Mouse (Mus musculus): ENCODE measurements around the gene Wsb1. TPM values are rescaled to one million over a fixed set of nuclear protein-coding genes. Genes with fewer than 3 reads are reported as not detected.

Gene Wsb1
- total and polyA plus RNA-seq, 2 experiments from 2014 or later, result 215 to 277 TPM

DNA sequence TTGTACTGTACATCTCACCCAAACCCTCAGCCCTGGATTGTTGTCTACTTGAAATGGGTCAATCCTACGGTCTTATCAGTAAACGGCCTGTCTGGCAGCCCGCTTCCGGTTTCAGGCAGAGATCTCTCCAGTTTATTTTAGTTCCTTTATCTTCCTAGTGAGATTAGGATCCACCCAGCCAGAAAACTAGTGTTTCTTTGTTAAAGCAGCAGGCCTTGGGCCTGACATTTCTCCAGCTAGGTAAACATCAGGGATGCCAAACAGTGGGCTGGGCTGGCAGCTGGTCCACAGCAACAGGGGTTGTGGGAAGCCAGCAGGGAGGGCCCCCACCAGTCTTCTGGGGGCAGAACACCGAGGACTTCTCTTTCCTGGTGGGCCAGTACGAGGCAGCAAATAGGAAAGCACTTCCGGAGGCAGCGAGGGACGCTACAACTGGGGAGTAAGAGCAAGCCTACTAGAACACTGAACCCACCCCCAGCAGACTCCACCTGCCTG lies 31.9 kb upstream of the Wsb1 start:
- Histone ChIP-seq H3K27me3 (ENCODE audit: insufficient read depth, low read length) (no peaks in the 10 kb centered on the region), H3K4me2 (ENCODE audit: low read depth) (no peak overlapping the region), H3K4me1 (ENCODE audit: insufficient read depth) (no peaks in the 10 kb centered on the region), H3K27ac (ENCODE audit: low read depth, low read length) (no peak overlapping the region), H3K9me3 (ENCODE audit: low read length) (0 out of 2 replicates have a peak, but pooled peaks cover 3% of the 10 kb centered on the region), H3K9ac (no peak overlapping the region), H3K4me3 (ENCODE audit: low read depth, low read length) (no peak overlapping the region), H3K36me3 (ENCODE audit: insufficient read depth) (no peaks in the 10 kb centered on the region)
- DNase-seq (no peak), ATAC-seq (no peak)
- TF ChIP-seq CTCF (IDR thresholded peaks at IDR 0.05; ENCODE audit: low read depth), result no peak
- 79% methylated on average over 9 of the region's 9 CpGs for WGBS

DNA sequence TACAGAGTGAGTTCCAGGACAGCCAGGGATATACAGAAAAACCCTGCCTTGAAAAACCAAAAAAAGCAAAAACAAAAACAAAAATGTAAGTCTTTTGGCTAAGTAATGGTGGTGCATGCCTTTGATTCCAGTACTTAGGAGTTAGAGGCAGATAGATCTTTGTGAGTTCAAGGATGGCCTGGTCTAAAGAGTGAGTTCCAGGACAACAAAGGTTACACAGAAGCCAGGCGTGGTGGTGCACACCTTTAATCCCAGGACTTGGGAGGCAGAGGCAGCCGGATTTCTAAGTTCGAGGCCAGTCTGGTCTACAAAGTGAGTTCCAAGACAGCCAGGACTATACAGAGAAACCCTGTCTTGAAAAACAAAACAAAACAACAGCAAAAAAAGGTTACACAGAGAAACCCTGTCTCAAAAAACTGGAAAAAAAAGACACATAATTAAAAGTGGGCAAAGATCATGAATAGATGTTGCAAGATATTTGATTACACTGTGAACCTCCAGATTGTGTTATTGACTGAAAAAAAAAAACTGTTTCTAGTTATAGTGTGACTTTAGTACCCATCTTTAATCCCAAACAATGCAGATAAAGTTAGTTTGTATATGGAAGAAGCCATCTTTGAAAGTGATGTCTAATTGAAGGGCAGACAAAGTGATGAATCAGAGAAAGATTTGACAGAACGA lies 29.0 kb upstream of the Wsb1 start:
- 0 out of 2 replicates have a peak, but pooled peaks cover 3% of the 10 kb centered on the region for H3K9me3 ChIP-seq (ENCODE audit: low read length)
- H3K4me1 ChIP-seq (ENCODE audit: insufficient read depth), result no peaks in the 10 kb centered on the region
- H3K4me2 ChIP-seq (ENCODE audit: low read depth), result no peak overlapping the region
- H3K36me3 ChIP-seq (ENCODE audit: insufficient read depth), result no peaks in the 10 kb centered on the region
- 89% methylated on average over 4 of the region's 4 CpGs for WGBS
- no peaks in the 10 kb centered on the region for H3K27me3 ChIP-seq (ENCODE audit: insufficient read depth, low read length)
- no peak overlapping the region for H3K9ac ChIP-seq
- TF ChIP-seq CTCF (IDR thresholded peaks at IDR 0.05; ENCODE audit: low read depth), result no peak
- ATAC-seq, result no peak
- no peak overlapping the region for H3K27ac ChIP-seq (ENCODE audit: low read depth, low read length)
- no peak overlapping the region for H3K4me3 ChIP-seq (ENCODE audit: low read depth, low read length)
- DNase-seq, result no peak

DNA sequence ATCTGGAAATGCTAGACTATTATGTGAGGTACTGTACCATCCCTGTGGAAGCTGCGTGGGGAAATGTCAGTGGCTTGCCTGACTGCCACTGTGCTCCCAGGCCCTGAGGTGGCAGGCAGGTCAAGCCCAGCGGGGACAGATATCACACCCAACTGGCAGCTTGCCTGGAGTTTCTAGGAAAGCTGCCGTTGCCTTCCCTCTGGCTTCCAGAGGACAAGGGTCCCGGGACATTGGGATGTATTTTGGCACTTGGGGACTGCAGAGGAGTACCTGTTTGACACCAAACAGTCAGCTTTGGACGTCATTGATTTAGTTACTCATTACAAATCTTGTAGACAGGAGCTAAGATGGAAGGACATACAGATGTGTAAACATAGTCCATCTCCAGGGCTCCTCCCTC lies 26.9 kb upstream of the Wsb1 start:
- Histone ChIP-seq H3K4me3 (ENCODE audit: low read depth, low read length) (no peak overlapping the region), H3K4me1 (ENCODE audit: insufficient read depth) (no peaks in the 10 kb centered on the region), H3K9me3 (ENCODE audit: low read length) (0 out of 2 replicates have a peak, but pooled peaks cover 3% of the 10 kb centered on the region), H3K36me3 (ENCODE audit: insufficient read depth) (no peaks in the 10 kb centered on the region), H3K27ac (ENCODE audit: low read depth, low read length) (no peak overlapping the region), H3K4me2 (ENCODE audit: low read depth) (no peak overlapping the region), H3K9ac (no peak overlapping the region), H3K27me3 (ENCODE audit: insufficient read depth, low read length) (no peaks in the 10 kb centered on the region)
- DNase-seq (no peak), ATAC-seq (no peak)
- TF ChIP-seq CTCF (IDR thresholded peaks at IDR 0.05; ENCODE audit: low read depth), result no peak
- 79% methylated on average over 5 of the region's 5 CpGs for WGBS

DNA sequence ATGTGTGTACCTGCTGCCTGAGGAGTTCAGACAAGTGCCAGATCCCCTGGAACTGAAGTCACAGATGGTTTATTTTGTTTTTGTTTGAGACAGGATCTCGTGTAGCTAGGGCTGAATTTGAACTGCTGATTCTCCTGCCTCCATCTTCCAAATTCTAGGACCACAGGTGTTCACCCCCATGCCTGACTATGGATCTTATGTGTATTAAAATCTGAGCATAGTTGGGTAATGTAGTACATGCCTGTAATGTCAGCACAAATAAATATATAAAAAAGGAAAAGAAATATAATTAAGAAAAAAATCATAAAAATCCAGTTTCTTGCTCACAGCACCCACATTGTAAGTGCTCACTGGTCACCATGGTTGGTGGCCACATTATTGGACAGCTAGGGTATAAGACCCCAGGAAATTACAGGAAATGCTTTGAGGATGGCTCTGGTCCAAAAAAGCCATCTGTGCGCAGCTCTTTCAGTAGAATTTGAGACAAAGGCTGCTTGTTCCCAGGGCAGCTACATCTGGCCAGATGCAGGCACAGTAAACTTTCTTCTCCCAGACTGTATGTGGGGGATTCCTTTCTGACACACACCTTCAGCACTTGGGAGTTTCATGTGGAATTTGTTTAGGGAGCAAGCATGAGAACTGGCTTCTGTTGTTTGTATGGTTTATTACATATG lies 25.4 kb upstream of the Wsb1 start:
- Histone ChIP-seq H3K4me2 (ENCODE audit: low read depth) (no peak overlapping the region), H3K27ac (ENCODE audit: low read depth, low read length) (no peak overlapping the region), H3K9me3 (ENCODE audit: low read length) (0 out of 2 replicates have a peak, but pooled peaks cover 3% of the 10 kb centered on the region), H3K4me1 (ENCODE audit: insufficient read depth) (no peaks in the 10 kb centered on the region), H3K36me3 (ENCODE audit: insufficient read depth) (no peaks in the 10 kb centered on the region), H3K4me3 (ENCODE audit: low read depth, low read length) (no peak overlapping the region), H3K27me3 (ENCODE audit: insufficient read depth, low read length) (no peaks in the 10 kb centered on the region), H3K9ac (no peak overlapping the region)
- DNase-seq (peak; percentile 47), ATAC-seq (no peak)
- no peak for TF ChIP-seq CTCF (IDR thresholded peaks at IDR 0.05; ENCODE audit: low read depth)
- 36% methylated on average over 2 of the region's 2 CpGs for WGBS

DNA sequence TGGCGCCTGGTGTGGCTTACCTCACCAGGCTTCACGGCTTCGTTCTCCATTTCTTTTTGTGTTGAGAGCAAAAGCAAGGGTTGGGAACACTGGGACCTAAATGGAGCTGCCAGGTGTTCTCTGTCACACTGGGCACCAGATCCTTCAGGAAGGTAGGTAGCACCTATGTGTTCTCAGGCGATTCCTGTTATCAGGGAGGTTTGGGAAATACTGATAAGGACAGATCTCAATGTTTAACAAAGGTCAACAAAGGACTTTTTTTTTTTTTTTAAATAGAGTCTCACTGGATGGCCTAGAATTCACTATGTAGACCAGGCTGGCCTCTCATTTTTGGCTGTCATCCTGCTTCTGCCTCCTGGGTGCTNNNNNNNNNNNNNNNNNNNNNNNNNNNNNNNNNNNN lies 19.3 kb upstream of the Wsb1 start:
- Histone ChIP-seq H3K9ac (no peak overlapping the region), H3K27me3 (ENCODE audit: insufficient read depth, low read length) (no peaks in the 10 kb centered on the region), H3K36me3 (ENCODE audit: insufficient read depth) (no peaks in the 10 kb centered on the region), H3K4me1 (ENCODE audit: insufficient read depth) (no peaks in the 10 kb centered on the region), H3K9me3 (ENCODE audit: low read length) (no peaks in the 10 kb centered on the region), H3K27ac (ENCODE audit: low read depth, low read length) (no peak overlapping the region), H3K4me2 (ENCODE audit: low read depth) (no peak overlapping the region), H3K4me3 (ENCODE audit: low read depth, low read length) (no peak overlapping the region)
- no peak for ATAC-seq
- WGBS, result 80% methylated on average over 4 of the region's 4 CpGs
- no peak for DNase-seq
- TF ChIP-seq CTCF (IDR thresholded peaks at IDR 0.05; ENCODE audit: low read depth), result no peak

DNA sequence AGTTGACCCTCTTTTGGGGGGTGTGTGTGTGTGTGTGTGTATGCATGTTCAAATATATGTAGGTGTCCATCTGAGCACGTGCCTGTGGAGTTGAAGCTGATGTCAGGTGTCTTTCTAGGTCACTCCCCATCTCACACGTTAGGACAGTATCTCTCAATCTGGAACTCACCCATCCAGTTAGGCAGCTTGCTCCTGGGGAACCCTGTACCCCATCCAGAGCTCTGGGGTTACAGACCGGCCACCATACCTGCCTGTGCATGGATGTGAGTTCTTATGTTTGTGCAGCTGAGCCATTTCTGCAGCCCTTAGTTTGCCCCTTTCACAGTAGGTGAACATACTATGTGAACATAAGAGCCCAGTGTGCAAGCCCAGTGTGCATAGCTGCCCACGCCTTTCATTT lies 18.6 kb upstream of the Wsb1 start:
- 75% methylated on average over 4 of the region's 4 CpGs for WGBS
- no peak for TF ChIP-seq CTCF (IDR thresholded peaks at IDR 0.05; ENCODE audit: low read depth)

DNA sequence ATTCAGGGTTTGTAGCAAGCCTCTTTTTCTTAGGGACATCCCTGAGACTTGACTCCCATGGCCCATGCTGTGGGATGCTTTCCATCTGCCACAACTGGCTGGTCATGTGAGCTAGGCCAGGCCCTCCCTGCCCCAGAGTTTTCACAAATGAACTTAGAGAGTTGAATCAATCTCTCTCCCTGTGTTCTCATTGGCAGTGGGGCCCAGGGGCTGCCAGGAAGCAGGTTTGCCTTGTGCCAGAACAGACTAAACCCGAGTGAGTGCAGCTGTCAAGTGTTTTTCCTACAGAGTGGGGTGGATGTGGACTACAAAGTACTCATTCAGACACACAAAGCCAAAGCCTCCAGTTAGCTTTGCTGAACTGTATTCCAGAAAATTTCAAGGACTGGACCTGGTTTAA lies 12.7 kb upstream of the Wsb1 start:
- Histone ChIP-seq H3K4me2 (ENCODE audit: low read depth) (no peak overlapping the region), H3K36me3 (ENCODE audit: insufficient read depth) (no peaks in the 10 kb centered on the region), H3K9ac (no peak overlapping the region), H3K27ac (ENCODE audit: low read depth, low read length) (no peak overlapping the region), H3K4me1 (ENCODE audit: insufficient read depth) (no peaks in the 10 kb centered on the region), H3K9me3 (ENCODE audit: low read length) (no peaks in the 10 kb centered on the region), H3K27me3 (ENCODE audit: insufficient read depth, low read length) (no peaks in the 10 kb centered on the region), H3K4me3 (ENCODE audit: low read depth, low read length) (no peak overlapping the region)
- ATAC-seq (peak; percentile 74), DNase-seq (peak; percentile 26)
- TF ChIP-seq CTCF (IDR thresholded peaks at IDR 0.05; ENCODE audit: low read depth), result no peak
- 6% methylated on average over 1 of the region's 1 CpGs for WGBS

More for the DNA sequence above, 18.6 kb upstream of the Wsb1 start:
- no peak overlapping the region for H3K27ac ChIP-seq (ENCODE audit: low read depth, low read length)
- no peak for ATAC-seq
- no peaks in the 10 kb centered on the region for H3K36me3 ChIP-seq (ENCODE audit: insufficient read depth)
- no peak for DNase-seq
- no peaks in the 10 kb centered on the region for H3K4me1 ChIP-seq (ENCODE audit: insufficient read depth)
- no peak overlapping the region for H3K4me3 ChIP-seq (ENCODE audit: low read depth, low read length)
- no peaks in the 10 kb centered on the region for H3K9me3 ChIP-seq (ENCODE audit: low read length)
- no peak overlapping the region for H3K4me2 ChIP-seq (ENCODE audit: low read depth)
- H3K9ac ChIP-seq, result no peak overlapping the region
- no peaks in the 10 kb centered on the region for H3K27me3 ChIP-seq (ENCODE audit: insufficient read depth, low read length)
